Mouse (Mus musculus) heart, embryonic 11.5 days (tissue): ENCODE data around the gene Dpysl5. TPM values are rescaled to one million over a fixed set of nuclear protein-coding genes. Genes with fewer than 3 reads are reported as not detected.
A peak's percentile ranks its signal among the peaks of the same experiment; 100 is the strongest.

Experiments
- ATAC-seq: fragments of 200-750 bp; cut with Nextera tagmentation; replicated peaks from 2 replicates; pipeline ENCODE4 v1.8.0; 2017; ENCODE audit warnings: moderate library complexity; ENCODE audit not compliant: insufficient number of reproducible peaks, low FRiP score, low TSS enrichment
- H3K27ac ChIP-seq: fragments of 300-500 bp; sonication (generic); 2 replicates; pipeline ENCODE4 v1.5.1; 2014; ENCODE audit warnings: mild to moderate bottlenecking, low read depth, low read length
- H3K27me3 ChIP-seq: fragments of 300-500 bp; sonication (generic); 2 replicates; pipeline ENCODE4 v1.6.1; 2014; ENCODE audit warnings: mild to moderate bottlenecking, low read length, mixed read lengths; ENCODE audit not compliant: control insufficient read depth, insufficient read depth
- H3K36me3 ChIP-seq: fragments of 300-500 bp; sonication (generic); 2 replicates; pipeline ENCODE4 v1.6.1; 2014; ENCODE audit warnings: mild to moderate bottlenecking, low read length, moderate library complexity, mixed read lengths; ENCODE audit not compliant: control insufficient read depth, insufficient read depth
- H3K4me1 ChIP-seq: fragments of 300-500 bp; sonication (generic); 2 replicates; pipeline ENCODE4 v1.6.1; 2014; ENCODE audit warnings: low read length; ENCODE audit not compliant: control insufficient read depth, insufficient read depth
- H3K4me2 ChIP-seq: fragments of 300-500 bp; sonication (generic); 2 replicates; pipeline ENCODE4 v1.6.1; 2014; ENCODE audit warnings: mild to moderate bottlenecking, moderate library complexity
- H3K4me3 ChIP-seq: fragments of 300-500 bp; sonication (generic); 2 replicates; pipeline ENCODE4 v1.5.1; 2014; ENCODE audit warnings: low read depth, low read length
- H3K9ac ChIP-seq: fragments of 300-500 bp; sonication (generic); 2 replicates; pipeline ENCODE4 v1.6.1; 2014; ENCODE audit warnings: mild to moderate bottlenecking, low read depth, low read length, moderate library complexity
- H3K9me3 ChIP-seq: fragments of 300-500 bp; sonication (generic); replicated peaks from 2 replicates; pipeline ENCODE4 v1.6.1; 2016; ENCODE audit warnings: low read length; ENCODE audit not compliant: control insufficient read depth
- WGBS: fragments of 180-500 bp; shearing (Covaris S2); extraction: QIAGEN DNeasy Blood & Tissue Kit; methylation state at CpG from one replicate; pipeline ENCODE4 v1.1.7; 2014; ENCODE audit not compliant: insufficient replicate concordance; 5-methylcytosine and 5-hydroxymethylcytosine counted together
- polyA plus RNA-seq: library from polyadenylated mRNA; unstranded; fragments of >200 nt; fragmentation: Nextera tagmentation; extraction: Ambion mirVana; gene quantifications from 2 replicates; pipeline ENCODE4 v1.2.1, GENCODE M21; 2014

The Dpysl5 gene
- polyA plus RNA-seq, 1 experiment from 2014 or later, result 3.5 TPM

GRCm38 (mm10) chr5:30713299-30713675, 1.9 kb downstream of the Dpysl5 start:
- Histone ChIP-seq H3K4me3 (peak overlapping the region; percentile 57), H3K27me3 (peaks cover 35% of the 10 kb centered on the region), H3K4me2 (peak overlapping the region; percentile 93), H3K27ac (no peak overlapping the region), H3K4me1 (peaks cover 7% of the 10 kb centered on the region), H3K36me3 (no peaks in the 10 kb centered on the region), H3K9ac (peak overlapping the region; percentile 58), H3K9me3 (no peaks in the 10 kb centered on the region)
- no peak for ATAC-seq
- 1% methylated on average over 20 of the region's 20 CpGs for WGBS

GRCm38 (mm10) chr5:30713691-30714090, 2.3 kb downstream of the Dpysl5 start:
- H3K9me3 ChIP-seq, result no peaks in the 10 kb centered on the region
- 23% methylated on average over 11 of the region's 11 CpGs for WGBS
- H3K27me3 ChIP-seq, result peaks cover 35% of the 10 kb centered on the region
- no peaks in the 10 kb centered on the region for H3K36me3 ChIP-seq
- ATAC-seq, result no peak
- no peak overlapping the region for H3K27ac ChIP-seq
- H3K9ac ChIP-seq, result peak overlapping the region; percentile 58
- H3K4me3 ChIP-seq, result peak overlapping the region; percentile 57
- peaks cover 7% of the 10 kb centered on the region for H3K4me1 ChIP-seq
- H3K4me2 ChIP-seq, result peak overlapping the region; percentile 93

GRCm38 (mm10) chr5:30716311-30716710, 4.9 kb downstream of the Dpysl5 start:
- no peak overlapping the region for H3K4me3 ChIP-seq
- no peak for ATAC-seq
- no peaks in the 10 kb centered on the region for H3K36me3 ChIP-seq
- peaks cover 7% of the 10 kb centered on the region for H3K4me1 ChIP-seq
- H3K27ac ChIP-seq, result no peak overlapping the region
- H3K9me3 ChIP-seq, result no peaks in the 10 kb centered on the region
- no peak overlapping the region for H3K4me2 ChIP-seq
- H3K9ac ChIP-seq, result no peak overlapping the region
- H3K27me3 ChIP-seq, result peaks cover 30% of the 10 kb centered on the region
- WGBS, result 83% methylated on average over 2 of the region's 2 CpGs

DNA sequence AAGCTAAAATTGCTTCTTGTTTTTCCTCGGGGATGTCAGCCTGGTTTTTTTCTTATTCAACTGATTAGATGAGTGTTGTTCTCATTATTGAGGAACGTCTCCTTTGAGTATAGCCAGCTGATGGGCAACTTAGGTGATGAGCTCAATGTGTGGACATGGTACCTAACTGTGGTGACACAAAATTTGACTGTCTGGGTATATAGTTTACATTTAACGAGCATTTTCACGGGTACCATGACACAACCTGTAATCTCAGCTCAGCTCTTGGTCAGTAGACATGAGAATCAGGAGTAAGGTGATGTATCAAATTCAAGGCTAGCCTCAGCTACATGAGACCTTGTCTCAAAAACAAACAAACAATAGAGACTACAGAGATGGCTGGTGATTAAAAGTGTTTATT, 6.1 kb downstream of the Dpysl5 start:
- ATAC-seq, result no peak
- WGBS, result 79% methylated on average over 4 of the region's 4 CpGs
- Histone ChIP-seq H3K27me3 (peaks cover 20% of the 10 kb centered on the region), H3K4me1 (peaks cover 3% of the 10 kb centered on the region), H3K36me3 (no peaks in the 10 kb centered on the region), H3K9ac (no peak overlapping the region), H3K27ac (no peak overlapping the region), H3K4me2 (no peak overlapping the region), H3K9me3 (no peaks in the 10 kb centered on the region), H3K4me3 (no peak overlapping the region)

GRCm38 (mm10) chr5:30717991-30718703, 6.8 kb downstream of the Dpysl5 start:
- Histone ChIP-seq H3K4me2 (no peak overlapping the region), H3K4me1 (no peaks in the 10 kb centered on the region; the same call in 1 of the 2 replicates), H3K27ac (no peak overlapping the region), H3K4me3 (no peak overlapping the region), H3K27me3 (peaks cover 14% of the 10 kb centered on the region), H3K36me3 (no peaks in the 10 kb centered on the region), H3K9me3 (no peaks in the 10 kb centered on the region), H3K9ac (no peak overlapping the region)
- ATAC-seq, result no peak
- WGBS, result 76% methylated on average over 10 of the region's 10 CpGs

GRCm38 (mm10) chr5:30721935-30722334, 10.6 kb downstream of the Dpysl5 start:
- no peaks in the 10 kb centered on the region for H3K27me3 ChIP-seq
- no peak overlapping the region for H3K4me3 ChIP-seq
- no peak overlapping the region for H3K4me2 ChIP-seq
- H3K27ac ChIP-seq, result no peak overlapping the region
- no peak overlapping the region for H3K9ac ChIP-seq
- WGBS, result 83% methylated on average over 8 of the region's 8 CpGs
- no peaks in the 10 kb centered on the region for H3K9me3 ChIP-seq
- ATAC-seq, result no peak
- no peaks in the 10 kb centered on the region for H3K4me1 ChIP-seq
- no peaks in the 10 kb centered on the region for H3K36me3 ChIP-seq

GRCm38 (mm10) chr5:30726151-30726693, 14.9 kb downstream of the Dpysl5 start:
- H3K9me3 ChIP-seq, result no peaks in the 10 kb centered on the region
- no peaks in the 10 kb centered on the region for H3K36me3 ChIP-seq
- no peak overlapping the region for H3K4me3 ChIP-seq
- no peaks in the 10 kb centered on the region for H3K27me3 ChIP-seq
- H3K9ac ChIP-seq, result no peak overlapping the region
- no peaks in the 10 kb centered on the region for H3K4me1 ChIP-seq
- WGBS, result 88% methylated on average over 5 of the region's 5 CpGs
- H3K27ac ChIP-seq, result no peak overlapping the region
- no peak for ATAC-seq
- no peak overlapping the region for H3K4me2 ChIP-seq

DNA sequence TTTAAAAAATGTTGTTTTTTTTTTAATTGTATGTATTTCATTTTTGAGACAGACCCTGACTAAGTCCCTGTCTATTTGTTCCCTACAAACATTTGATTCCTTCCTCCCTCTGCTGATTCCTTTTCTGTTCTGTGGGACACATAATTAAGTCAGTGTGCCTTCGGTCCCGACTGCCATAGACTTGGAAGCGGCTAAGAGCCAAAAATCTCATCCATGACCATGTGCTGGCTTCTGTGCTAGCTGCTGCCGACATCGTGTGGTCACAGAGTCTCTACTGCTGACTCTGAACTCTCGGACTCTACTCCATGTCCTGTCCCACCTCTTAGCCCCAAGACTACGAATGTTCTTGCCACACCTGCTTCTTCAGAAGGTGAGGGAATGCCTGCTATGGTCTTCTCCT, 21.1 kb downstream of the Dpysl5 start:
- Histone ChIP-seq H3K27me3 (no peaks in the 10 kb centered on the region), H3K27ac (no peak overlapping the region), H3K4me1 (peaks cover 3% of the 10 kb centered on the region; the same call in 1 of the 2 replicates), H3K36me3 (no peaks in the 10 kb centered on the region), H3K4me2 (no peak overlapping the region), H3K9me3 (no peaks in the 10 kb centered on the region), H3K9ac (no peak overlapping the region), H3K4me3 (no peak overlapping the region)
- 86% methylated on average over 7 of the region's 7 CpGs for WGBS
- ATAC-seq, result no peak

GRCm38 (mm10) chr5:30734666-30735065, 23.3 kb downstream of the Dpysl5 start:
- no peak for ATAC-seq
- no peak overlapping the region for H3K27ac ChIP-seq
- H3K9ac ChIP-seq, result no peak overlapping the region
- no peaks in the 10 kb centered on the region for H3K36me3 ChIP-seq
- no peak overlapping the region for H3K4me2 ChIP-seq
- H3K4me1 ChIP-seq, result peaks cover 19% of the 10 kb centered on the region
- no peaks in the 10 kb centered on the region for H3K9me3 ChIP-seq
- no peaks in the 10 kb centered on the region for H3K27me3 ChIP-seq
- 36% methylated on average over 4 of the region's 4 CpGs for WGBS
- H3K4me3 ChIP-seq, result no peak overlapping the region
